Mouse (Mus musculus): ENCODE data around the gene Egln2. TPM values are rescaled to one million over a fixed set of nuclear protein-coding genes. Genes with fewer than 3 reads are reported as not detected.

Gene Egln2
- 41.1 and 47.1 TPM in 2 replicates for polyA plus RNA-seq (2014; fragmentation: Nextera tagmentation; extraction: Ambion mirVana)

DNA sequence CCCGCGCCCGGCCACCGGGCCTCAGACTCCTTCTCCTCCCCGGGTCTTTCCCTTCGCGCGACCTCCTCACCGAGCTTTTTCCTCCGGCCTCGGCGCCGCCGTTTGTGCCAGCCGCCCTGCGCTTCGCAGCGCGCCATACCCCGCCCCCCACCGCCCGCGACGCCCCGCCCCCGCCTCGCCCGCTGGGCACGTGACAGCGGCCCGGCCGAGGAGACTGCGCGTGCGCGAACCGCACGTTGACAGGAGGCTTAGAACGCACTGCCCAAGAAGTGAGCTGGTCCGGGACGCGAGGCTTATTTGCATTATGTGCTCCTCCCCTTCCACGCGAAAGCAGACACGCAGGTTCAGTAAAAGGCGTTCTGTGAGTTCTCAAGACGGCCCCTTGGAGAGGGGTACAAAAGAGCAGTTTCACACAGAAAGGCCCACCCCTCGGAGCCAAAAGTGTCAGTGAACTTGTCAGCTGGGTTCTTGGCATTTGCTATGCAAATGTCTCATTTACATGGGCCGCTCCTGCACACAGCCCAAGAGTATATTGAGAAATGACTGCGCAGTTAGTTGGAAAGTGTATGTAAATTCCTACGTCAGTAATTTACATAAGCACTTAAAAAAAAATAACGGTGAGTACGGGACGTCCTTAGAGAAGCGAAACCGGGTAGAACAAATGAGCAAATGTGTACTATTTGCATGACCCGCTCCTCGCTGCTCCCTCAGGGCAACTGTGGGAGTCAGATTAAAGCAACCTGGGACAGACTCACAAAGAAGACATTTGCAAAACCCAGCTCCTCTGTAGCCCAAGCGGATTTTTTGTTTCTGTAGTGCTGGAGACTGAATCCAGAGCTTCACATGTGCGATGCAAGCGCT lies at the start of gene Egln2:
TSS of gene Egln2 (minus strand) at position 189 of the 861 bp plus-strand sequence.
- Histone ChIP-seq H3K9ac (ENCODE audit: low read depth, low read length) (peak within 1 kb of the TSS; percentile 90), H3K4me3 (ENCODE audit: low read depth, low read length) (peak within 1 kb of the TSS; percentile 69), H3K9me3 (ENCODE audit: control insufficient read depth, low read length) (no peaks in the 10 kb centered on the region), H3K4me1 (ENCODE audit: control insufficient read depth, insufficient read depth, low read length) (peaks cover 20% of the 10 kb centered on the region), H3K27ac (replicated peaks; ENCODE audit: low read depth, low read length) (peak within 1 kb of the TSS; percentile 97), H3K36me3 (ENCODE audit: control insufficient read depth, insufficient read depth, low read length) (peaks cover 43% of the 10 kb centered on the region), H3K27me3 (replicated peaks; ENCODE audit: control insufficient read depth, insufficient read depth, low read length) (no peaks in the 10 kb centered on the region), H3K4me2 (ENCODE audit: low read depth, low read length) (peak within 1 kb of the TSS; percentile 69)
- peak; percentile 88 for ATAC-seq (ENCODE audit: low read depth)
- 2% methylated on average over 51 of the region's 61 CpGs for WGBS
- peak; percentile 96 for DNase-seq (ENCODE audit: low spot score)

DNA sequence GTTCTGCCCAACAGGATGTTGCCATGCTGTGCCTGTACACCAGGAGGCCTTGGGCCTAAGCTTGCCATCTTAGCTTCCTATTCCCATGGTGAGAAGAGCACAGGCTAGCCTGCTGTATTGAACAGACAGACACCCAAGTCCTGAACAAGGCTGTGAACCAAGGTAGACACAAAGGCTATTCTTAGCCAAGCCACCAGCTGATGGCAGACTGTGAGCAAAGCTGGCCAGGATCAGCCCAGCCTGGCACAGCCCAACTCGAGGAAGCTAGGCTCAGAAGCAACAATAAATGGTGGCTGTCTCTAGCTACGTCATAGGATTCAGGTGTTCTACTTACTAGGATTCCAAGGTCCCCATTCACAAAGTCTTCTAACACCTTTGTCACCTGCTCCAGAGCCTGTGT lies 46.0 kb upstream of the Egln2 start:
- Histone ChIP-seq H3K9me3 (ENCODE audit: control insufficient read depth, low read length) (no peaks in the 10 kb centered on the region), H3K4me3 (ENCODE audit: low read depth, low read length) (no peak overlapping the region), H3K9ac (ENCODE audit: low read depth, low read length) (no peak overlapping the region), H3K27ac (replicated peaks; ENCODE audit: low read depth, low read length) (no peak overlapping the region), H3K36me3 (ENCODE audit: control insufficient read depth, insufficient read depth, low read length) (peaks cover 89% of the 10 kb centered on the region), H3K4me1 (ENCODE audit: control insufficient read depth, insufficient read depth, low read length) (no peaks in the 10 kb centered on the region), H3K4me2 (ENCODE audit: low read depth, low read length) (no peak overlapping the region), H3K27me3 (replicated peaks; ENCODE audit: control insufficient read depth, insufficient read depth, low read length) (no peaks in the 10 kb centered on the region)
- WGBS: 82% methylated on average over 2 of the region's 2 CpGs
- ATAC-seq (ENCODE audit: low read depth) (no peak), DNase-seq (ENCODE audit: low spot score) (no peak)

DNA sequence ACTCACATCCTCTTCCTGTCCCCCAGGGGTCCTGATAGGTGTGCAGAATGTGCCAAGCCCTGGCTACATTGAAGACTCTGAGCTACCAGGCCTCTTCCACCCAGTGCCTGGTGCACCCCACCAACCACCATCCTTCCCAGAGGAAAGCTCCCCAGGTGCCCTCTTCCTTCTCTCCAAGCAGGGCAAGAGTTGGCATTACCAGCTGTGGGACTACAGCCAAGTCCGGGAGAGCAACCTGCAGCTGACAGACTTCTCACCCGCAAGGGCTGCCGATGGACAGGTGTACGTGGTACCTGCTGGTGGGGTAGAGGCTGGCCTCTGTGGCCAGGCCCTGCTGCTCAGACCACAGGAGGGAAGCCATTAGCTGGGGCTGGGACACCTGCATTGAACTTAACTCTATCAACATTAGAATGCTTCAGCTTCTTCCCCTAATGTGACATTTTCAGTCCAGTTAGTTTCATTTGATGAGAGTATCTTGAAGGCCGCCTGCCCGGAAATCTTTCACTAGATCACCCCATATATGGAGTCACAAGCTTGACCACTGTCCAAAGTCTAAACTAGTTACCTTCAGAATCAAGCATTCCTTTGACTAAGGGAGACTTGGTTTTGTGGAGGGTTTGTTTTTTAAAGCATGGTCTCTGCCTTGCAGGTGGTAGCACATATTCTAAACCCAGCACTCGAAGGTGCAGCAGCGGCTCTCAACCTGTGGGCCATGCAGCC lies 37.3 kb upstream of the Egln2 start:
- Histone ChIP-seq H3K4me1 (ENCODE audit: control insufficient read depth, insufficient read depth, low read length) (no peaks in the 10 kb centered on the region), H3K27ac (replicated peaks; ENCODE audit: low read depth, low read length) (no peak overlapping the region), H3K4me2 (ENCODE audit: low read depth, low read length) (no peak overlapping the region), H3K27me3 (replicated peaks; ENCODE audit: control insufficient read depth, insufficient read depth, low read length) (no peaks in the 10 kb centered on the region), H3K9me3 (ENCODE audit: control insufficient read depth, low read length) (no peaks in the 10 kb centered on the region), H3K4me3 (ENCODE audit: low read depth, low read length) (no peak overlapping the region), H3K9ac (ENCODE audit: low read depth, low read length) (no peak overlapping the region), H3K36me3 (ENCODE audit: control insufficient read depth, insufficient read depth, low read length) (peaks cover 66% of the 10 kb centered on the region)
- no peak for ATAC-seq (ENCODE audit: low read depth)
- WGBS: 96% methylated on average over 8 of the region's 8 CpGs
- no peak for DNase-seq (ENCODE audit: low spot score)

DNA sequence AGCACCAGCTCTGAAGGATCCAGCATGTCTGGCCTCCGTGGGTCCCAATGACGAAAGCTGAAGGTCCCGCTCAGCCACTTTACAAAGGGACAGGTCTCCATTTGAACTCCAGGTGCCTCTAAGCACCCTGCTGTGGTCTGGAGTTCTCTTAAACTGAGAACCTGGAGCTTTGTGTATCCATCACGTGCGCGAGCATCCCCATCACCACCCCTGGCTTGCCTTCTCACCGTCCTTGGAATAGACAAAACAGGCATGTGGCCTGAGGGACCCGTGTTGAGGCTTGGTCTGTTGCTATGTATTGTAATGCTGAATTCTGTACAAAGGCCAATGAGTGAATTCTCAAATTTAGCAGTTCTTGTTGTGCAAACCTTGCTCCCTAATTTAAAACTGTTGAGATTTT lies 32.2 kb upstream of the Egln2 start:
- Histone ChIP-seq H3K4me2 (ENCODE audit: low read depth, low read length) (no peak overlapping the region), H3K4me1 (ENCODE audit: control insufficient read depth, insufficient read depth, low read length) (peaks cover 11% of the 10 kb centered on the region), H3K9ac (ENCODE audit: low read depth, low read length) (no peak overlapping the region), H3K36me3 (ENCODE audit: control insufficient read depth, insufficient read depth, low read length) (peaks cover 35% of the 10 kb centered on the region), H3K4me3 (ENCODE audit: low read depth, low read length) (no peak overlapping the region), H3K27me3 (replicated peaks; ENCODE audit: control insufficient read depth, insufficient read depth, low read length) (no peaks in the 10 kb centered on the region), H3K27ac (replicated peaks; ENCODE audit: low read depth, low read length) (no peak overlapping the region), H3K9me3 (ENCODE audit: control insufficient read depth, low read length) (no peaks in the 10 kb centered on the region)
- WGBS: 91% methylated on average over 8 of the region's 8 CpGs
- DNase-seq (ENCODE audit: low spot score) (no peak), ATAC-seq (ENCODE audit: low read depth) (no peak)

DNA sequence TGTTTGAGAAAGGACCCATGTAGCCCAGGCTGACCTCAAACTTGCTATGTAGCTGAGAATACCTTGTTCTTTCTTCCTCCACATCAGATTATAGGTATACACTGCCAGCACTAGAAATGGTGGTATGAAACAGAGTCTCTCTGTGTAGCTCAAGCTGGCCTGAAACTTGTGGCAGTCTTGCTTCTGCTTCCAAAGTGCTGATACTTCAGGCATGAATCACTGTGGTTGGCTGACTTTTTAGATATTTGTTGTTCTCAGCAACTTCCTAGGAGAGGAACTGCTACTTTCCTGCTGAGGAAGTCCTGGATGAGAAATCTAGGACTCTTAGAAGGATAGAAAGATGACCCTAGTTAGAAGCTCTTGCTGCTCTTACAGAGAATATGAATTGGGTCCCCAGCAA lies 31.8 kb upstream of the Egln2 start:
- no peak overlapping the region for H3K9ac ChIP-seq (ENCODE audit: low read depth, low read length)
- H3K9me3 ChIP-seq (ENCODE audit: control insufficient read depth, low read length): no peaks in the 10 kb centered on the region
- no peak overlapping the region for H3K27ac ChIP-seq (replicated peaks; ENCODE audit: low read depth, low read length)
- DNase-seq (ENCODE audit: low spot score) (no peak), ATAC-seq (ENCODE audit: low read depth) (no peak)
- H3K27me3 ChIP-seq (replicated peaks; ENCODE audit: control insufficient read depth, insufficient read depth, low read length): no peaks in the 10 kb centered on the region
- no peak overlapping the region for H3K4me3 ChIP-seq (ENCODE audit: low read depth, low read length)
- no peak overlapping the region for H3K4me2 ChIP-seq (ENCODE audit: low read depth, low read length)
- H3K4me1 ChIP-seq (ENCODE audit: control insufficient read depth, insufficient read depth, low read length): peaks cover 11% of the 10 kb centered on the region
- peaks cover 35% of the 10 kb centered on the region for H3K36me3 ChIP-seq (ENCODE audit: control insufficient read depth, insufficient read depth, low read length)

DNA sequence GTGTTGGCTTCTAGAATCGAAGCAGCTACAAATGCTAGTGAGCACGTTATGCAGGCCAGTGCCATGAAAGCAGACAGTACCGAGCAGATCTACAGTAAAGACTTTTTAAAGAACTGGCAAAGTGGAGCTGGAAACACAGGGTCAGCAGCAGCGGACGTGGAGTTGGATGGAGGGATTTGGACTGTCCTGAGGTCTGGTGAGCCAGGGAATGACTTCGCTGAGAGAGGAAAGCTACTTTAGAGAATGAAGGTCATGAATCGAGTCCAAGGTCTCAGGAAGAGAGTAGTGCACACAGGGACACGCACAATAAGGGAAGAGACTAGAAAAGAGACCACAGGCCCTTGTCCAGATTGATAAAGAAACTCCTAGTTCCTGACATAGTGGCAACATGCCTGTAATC lies 31.0 kb upstream of the Egln2 start:
- Histone ChIP-seq H3K9me3 (ENCODE audit: control insufficient read depth, low read length) (no peaks in the 10 kb centered on the region), H3K27ac (replicated peaks; ENCODE audit: low read depth, low read length) (no peak overlapping the region), H3K4me3 (ENCODE audit: low read depth, low read length) (no peak overlapping the region), H3K9ac (ENCODE audit: low read depth, low read length) (no peak overlapping the region), H3K4me2 (ENCODE audit: low read depth, low read length) (no peak overlapping the region), H3K36me3 (ENCODE audit: control insufficient read depth, insufficient read depth, low read length) (peaks cover 35% of the 10 kb centered on the region), H3K27me3 (replicated peaks; ENCODE audit: control insufficient read depth, insufficient read depth, low read length) (no peaks in the 10 kb centered on the region), H3K4me1 (ENCODE audit: control insufficient read depth, insufficient read depth, low read length) (peaks cover 11% of the 10 kb centered on the region)
- WGBS: 90% methylated on average over 8 of the region's 8 CpGs
- DNase-seq (ENCODE audit: low spot score) (no peak), ATAC-seq (ENCODE audit: low read depth) (no peak)

DNA sequence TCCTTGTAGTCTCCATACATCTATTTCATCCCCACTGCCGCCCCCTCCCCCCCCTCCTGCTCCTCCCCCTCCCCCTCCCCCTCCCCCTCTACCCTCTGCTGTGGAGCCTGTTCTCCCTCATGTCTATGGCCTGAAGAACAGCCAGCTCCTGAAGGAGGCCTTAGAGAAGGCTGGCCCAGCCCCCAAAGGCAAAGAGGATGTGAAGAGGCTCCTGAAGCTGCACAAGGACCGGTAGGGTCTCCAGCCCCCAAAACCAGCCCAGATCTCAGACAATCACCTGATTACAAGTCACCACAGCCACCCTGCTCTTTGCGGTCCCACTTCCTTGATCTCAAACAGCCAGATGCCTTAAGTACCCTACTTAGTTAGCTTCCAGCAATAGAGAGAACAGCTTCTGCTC lies 30.5 kb upstream of the Egln2 start:
- H3K36me3 ChIP-seq (ENCODE audit: control insufficient read depth, insufficient read depth, low read length): peaks cover 35% of the 10 kb centered on the region
- ATAC-seq (ENCODE audit: low read depth): no peak
- no peak overlapping the region for H3K9ac ChIP-seq (ENCODE audit: low read depth, low read length)
- H3K4me1 ChIP-seq (ENCODE audit: control insufficient read depth, insufficient read depth, low read length): peaks cover 11% of the 10 kb centered on the region
- WGBS: 86% methylated on average over 3 of the region's 3 CpGs
- H3K27me3 ChIP-seq (replicated peaks; ENCODE audit: control insufficient read depth, insufficient read depth, low read length): no peaks in the 10 kb centered on the region
- DNase-seq (ENCODE audit: low spot score): no peak
- no peaks in the 10 kb centered on the region for H3K9me3 ChIP-seq (ENCODE audit: control insufficient read depth, low read length)
- no peak overlapping the region for H3K4me2 ChIP-seq (ENCODE audit: low read depth, low read length)
- H3K4me3 ChIP-seq (ENCODE audit: low read depth, low read length): no peak overlapping the region
- no peak overlapping the region for H3K27ac ChIP-seq (replicated peaks; ENCODE audit: low read depth, low read length)

DNA sequence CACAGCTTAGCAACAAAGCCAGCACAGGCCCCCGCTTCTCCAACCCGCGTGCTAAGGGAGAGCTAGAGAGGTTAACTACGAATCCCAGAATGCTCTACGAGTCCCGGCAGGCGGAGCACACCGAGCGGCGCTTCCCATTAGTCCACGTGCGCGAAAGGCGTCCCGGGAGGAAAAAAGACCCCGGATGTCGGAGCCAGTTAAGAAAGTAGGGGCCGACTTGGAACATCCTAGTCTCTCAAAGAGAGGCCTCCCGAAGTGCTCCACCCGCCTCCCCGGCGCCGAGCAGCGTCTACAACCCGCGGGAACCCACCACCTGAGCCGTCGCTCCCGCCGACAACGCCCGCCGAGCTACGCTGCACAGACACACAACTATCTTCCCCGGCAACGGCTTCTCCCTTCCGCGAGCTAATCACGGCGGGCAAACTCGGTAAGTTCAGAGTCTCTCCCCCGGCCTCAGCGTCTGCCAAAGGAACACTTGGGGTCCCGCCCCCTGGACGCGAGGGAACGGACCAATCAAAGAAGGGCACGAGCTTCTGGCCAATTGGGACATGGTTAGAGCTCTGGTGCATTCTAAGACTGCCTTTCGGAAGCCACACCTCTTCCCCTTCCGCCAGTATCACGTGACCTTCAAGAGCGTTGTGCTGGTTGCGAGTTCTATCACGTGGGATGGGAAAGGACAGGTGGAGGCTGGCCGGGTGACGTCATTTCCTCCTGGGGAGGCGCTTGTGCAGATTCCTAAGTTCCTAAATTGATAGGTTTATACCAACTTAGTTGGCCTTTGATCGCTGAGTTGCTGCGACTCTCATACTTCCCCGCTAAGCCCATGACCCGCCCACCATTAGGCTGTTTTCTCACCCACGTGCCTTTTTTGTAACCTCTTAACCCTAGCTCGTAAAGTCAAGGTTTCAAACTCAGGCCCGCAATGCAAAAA lies 29.3 kb upstream of the Egln2 start, which contains the start of the genes BC024978 and Snrpa:
TSS of gene BC024978 (plus strand) at position 101 of the 931 bp plus-strand sequence.
TSS of gene Snrpa (minus strand) at position 591 of the 931 bp plus-strand sequence.
- Histone ChIP-seq H3K36me3 (ENCODE audit: control insufficient read depth, insufficient read depth, low read length) (peaks cover 39% of the 10 kb centered on the region), H3K4me2 (ENCODE audit: low read depth, low read length) (peak within 1 kb of the TSS; percentile 89), H3K4me1 (ENCODE audit: control insufficient read depth, insufficient read depth, low read length) (peaks cover 11% of the 10 kb centered on the region), H3K27me3 (replicated peaks; ENCODE audit: control insufficient read depth, insufficient read depth, low read length) (no peaks in the 10 kb centered on the region), H3K27ac (replicated peaks; ENCODE audit: low read depth, low read length) (peak within 1 kb of the TSS; percentile 99), H3K9me3 (ENCODE audit: control insufficient read depth, low read length) (no peaks in the 10 kb centered on the region), H3K9ac (ENCODE audit: low read depth, low read length) (peak within 1 kb of the TSS; percentile 94), H3K4me3 (ENCODE audit: low read depth, low read length) (peak within 1 kb of the TSS; percentile 73)
- under 1% methylated on average over 62 of the region's 64 CpGs for WGBS
- DNase-seq (ENCODE audit: low spot score) (peak; percentile 100), ATAC-seq (ENCODE audit: low read depth) (peak; percentile 98)
